Mouse (Mus musculus) left cerebral cortex, adult 9 months (tissue): ENCODE measurements at regions not wholly inside any gene's neighbourhood (a gene's known extent, or its start where the extent isn't known, plus 50 kb on each side); places are given as distances from the start of the nearest gene placed in this dataset.
"Not testable (repeated sequence)": the region's sequence is repeated elsewhere in the genome, so short reads cannot be mapped to it uniquely, and the experiment has no call there.

Source experiments
- DNase-seq, 2 experiments: peaks; one replicate each; pipeline ENCODE4 v3.0.0; 2022; ENCODE audit warnings: low spot score in 2 of 2

- DNase-seq, result no peak
Observed at GRCm38 (mm10) chr15:24358398-24358797, 1055.2 kb downstream of the Basp1 start.

DNA sequence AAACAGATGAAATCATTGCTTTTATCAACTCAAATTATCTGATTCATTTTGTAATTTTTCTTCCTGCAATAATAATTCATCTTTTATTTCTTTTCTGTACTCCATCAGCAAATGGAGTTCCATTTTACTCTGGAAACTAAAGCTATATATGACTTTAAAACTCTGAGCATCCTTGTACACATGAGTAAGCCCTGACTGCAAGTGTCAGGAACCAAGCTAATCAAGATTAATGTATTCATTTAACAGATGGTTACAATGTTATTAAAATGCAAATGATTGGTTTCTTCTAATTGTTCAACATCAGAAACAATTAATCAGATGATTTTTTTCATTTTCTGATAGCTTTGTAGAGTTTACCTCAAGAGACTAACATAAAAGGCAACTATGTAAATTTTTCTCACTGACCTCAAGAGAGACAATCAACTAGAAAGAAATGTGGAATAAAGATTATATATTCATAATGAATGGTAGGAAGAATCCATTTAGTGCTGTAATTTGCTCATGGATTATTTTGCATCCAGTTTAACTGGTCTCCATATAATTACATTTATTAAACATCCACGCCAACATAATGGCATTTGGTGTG lies 1064.5 kb downstream of the Basp1 start:
- no peak for DNase-seq

GRCm38 (mm10) chr15:24335876-24336275 lies 1077.7 kb downstream of the Basp1 start:
- DNase-seq, result not testable (repeated sequence)

DNA sequence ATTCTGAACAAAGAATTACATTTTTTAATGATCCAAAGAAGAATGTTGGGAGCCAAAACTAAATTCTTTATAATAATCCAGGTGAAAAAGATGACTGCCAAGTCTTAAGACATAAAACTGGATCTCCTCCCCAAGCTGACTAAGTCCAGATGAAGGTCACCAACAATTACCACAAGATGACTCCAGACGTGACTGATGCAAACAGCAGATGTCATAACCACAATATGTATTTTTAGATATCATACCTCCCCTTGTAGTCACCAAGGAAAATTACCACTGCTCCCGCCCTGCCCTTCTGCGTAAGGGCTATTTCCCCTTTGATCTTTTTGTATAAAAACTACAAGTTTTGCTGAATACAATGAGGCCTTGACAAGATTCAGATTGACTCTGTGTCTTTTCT lies 1110.4 kb downstream of the Basp1 start:
- not testable (repeated sequence) for DNase-seq

- DNase-seq, result no peak
Observed at GRCm38 (mm10) chr15:24297236-24297635, 1116.3 kb downstream of the Basp1 start.

GRCm38 (mm10) chr15:24296798-24297197 lies 1116.8 kb downstream of the Basp1 start:
- no peak for DNase-seq

DNA sequence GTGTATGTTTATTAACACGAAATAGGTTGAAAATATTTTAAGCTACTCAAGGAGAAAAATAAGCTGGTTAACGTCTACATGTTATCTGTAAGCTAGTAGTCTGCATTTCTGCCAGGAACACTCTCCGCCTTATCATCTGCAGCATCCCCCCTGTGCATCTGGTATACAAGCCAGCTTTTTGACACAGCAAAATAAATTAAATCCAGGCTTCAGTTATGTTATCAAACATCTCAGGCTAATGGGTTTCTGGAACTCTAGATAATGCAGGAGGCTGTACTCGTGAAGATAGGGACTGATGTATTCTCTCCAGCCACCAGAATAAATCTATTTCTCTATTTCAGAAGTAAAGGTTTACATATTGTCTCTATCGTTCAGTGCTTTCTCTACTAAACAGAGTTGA lies 1138.5 kb downstream of the Basp1 start:
- DNase-seq, result no peak

GRCm38 (mm10) chr15:24267360-24267759 lies 1146.2 kb downstream of the Basp1 start:
- DNase-seq, result no peak
